Mouse (Mus musculus) heart, postnatal 0 days (tissue): Measurements from ENCODE around the gene Slc39a11. TPM values are rescaled to one million over a fixed set of nuclear protein-coding genes. Genes with fewer than 3 reads are reported as not detected.

ENCODE experiments used
- ATAC-seq: fragments of 200-750 bp; cut with Nextera tagmentation; 2 replicates; pipeline ENCODE4 v1.8.0; 2017; ENCODE audit warnings: low read depth, moderate number of reproducible peaks, moderate library complexity; ENCODE audit not compliant: insufficient read depth
- DNase-seq: peaks from one replicate; pipeline ENCODE4 v3.0.0-alpha.2; 2016; ENCODE audit warnings: low spot score
- H3K27ac ChIP-seq: fragments of 300-500 bp; sonication (generic); 2 replicates; pipeline ENCODE4 v1.5.1; 2014; ENCODE audit warnings: low read depth, mild to moderate bottlenecking
- H3K27me3 ChIP-seq: fragments of 300-500 bp; sonication (generic); 2 replicates; pipeline ENCODE4 v1.6.1; 2014; ENCODE audit warnings: low read length, mixed read lengths; ENCODE audit not compliant: control insufficient read depth, insufficient read depth
- H3K36me3 ChIP-seq: fragments of 300-500 bp; sonication (generic); replicated peaks from 2 replicates; pipeline ENCODE4 v1.6.1; 2014; ENCODE audit warnings: low read length, mixed read lengths; ENCODE audit not compliant: control insufficient read depth, insufficient read depth
- H3K4me1 ChIP-seq: fragments of 300-500 bp; sonication (generic); 2 replicates; pipeline ENCODE4 v1.6.1; 2014; ENCODE audit warnings: antibody characterized with exemption; ENCODE audit not compliant: control insufficient read depth, insufficient read depth
- H3K4me2 ChIP-seq: fragments of 300-500 bp; sonication (generic); 2 replicates; pipeline ENCODE4 v1.6.1; 2014; ENCODE audit warnings: low read depth, mild to moderate bottlenecking, low read length, moderate library complexity
- H3K4me3 ChIP-seq: fragments of 300-500 bp; sonication (generic); 2 replicates; pipeline ENCODE4 v1.5.1; 2014; ENCODE audit warnings: low read depth, low read length
- H3K9ac ChIP-seq: fragments of 300-500 bp; sonication (generic); replicated peaks from 2 replicates; pipeline ENCODE4 v1.6.1; 2014; ENCODE audit warnings: low read depth, low read length, mixed read lengths
- H3K9me3 ChIP-seq: fragments of 300-500 bp; sonication (generic); replicated peaks from 2 replicates; pipeline ENCODE4 v1.6.1; 2016; ENCODE audit warnings: low read length; ENCODE audit not compliant: control insufficient read depth
- CTCF ChIP-seq: IDR thresholded peaks from 2 replicates; pipeline ENCODE4 v1.5.1; 2016; ENCODE audit warnings: antibody characterized with exemption, control low read depth, low read depth
- EP300 ChIP-seq: IDR thresholded peaks from 2 replicates; pipeline ENCODE4 v1.6.1; 2016; ENCODE audit warnings: antibody characterized with exemption, low read depth
- WGBS: fragments of 180-500 bp; shearing (Covaris S2); extraction: QIAGEN DNeasy Blood & Tissue Kit; methylation state at CpG from one replicate; pipeline ENCODE4 v1.1.7; 2014; 5-methylcytosine and 5-hydroxymethylcytosine counted together
- polyA plus RNA-seq: library from polyadenylated mRNA; unstranded; fragments of >200 nt; fragmentation: Nextera tagmentation; extraction: Ambion mirVana; gene quantifications from 2 replicates; pipeline ENCODE4 v1.2.1, GENCODE M21; 2015
- total RNA-seq: library from RNA; depleted of rRNA; stranded (reverse); fragments of >200 nt; gene quantifications from 2 replicates; pipeline ENCODE4 v1.2.3, GENCODE M21; 2014; ENCODE audit warnings: low replicate concordance

Gene Slc39a11
- total and polyA plus RNA-seq, 2 experiments from 2014 or later: 8.6 to 16.3 TPM

DNA sequence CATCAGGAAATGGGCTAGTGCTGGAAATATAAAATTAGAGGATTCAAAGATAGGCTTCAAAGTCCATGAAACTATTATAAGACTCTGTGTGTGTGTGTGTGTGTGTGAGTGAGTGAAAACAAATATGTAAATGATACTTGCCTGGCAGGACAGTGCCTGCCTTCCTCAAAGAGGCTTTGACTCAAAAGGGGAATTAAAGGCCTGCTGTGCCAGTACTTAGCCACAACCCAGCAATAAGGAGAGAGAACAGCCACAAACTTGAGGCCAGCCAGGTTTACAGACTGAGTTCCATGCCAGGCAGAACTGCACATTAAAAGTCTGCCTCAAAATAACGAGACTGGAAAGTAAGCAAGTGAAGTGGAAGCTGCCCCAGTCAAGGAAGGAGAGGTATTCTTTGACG, 27.0 kb upstream of the Slc39a11 start:
- no peak for ATAC-seq
- Histone ChIP-seq H3K27ac (no peak overlapping the region), H3K27me3 (no peaks in the 10 kb centered on the region), H3K4me1 (peaks cover 16% of the 10 kb centered on the region), H3K9ac (no peak overlapping the region), H3K4me2 (no peak overlapping the region), H3K4me3 (no peak overlapping the region), H3K9me3 (no peaks in the 10 kb centered on the region), H3K36me3 (peaks cover 24% of the 10 kb centered on the region)
- WGBS: 77% methylated on average over 2 of the region's 2 CpGs
- no peak for DNase-seq
- TF ChIP-seq CTCF: no peak
- TF ChIP-seq EP300: no peak

DNA sequence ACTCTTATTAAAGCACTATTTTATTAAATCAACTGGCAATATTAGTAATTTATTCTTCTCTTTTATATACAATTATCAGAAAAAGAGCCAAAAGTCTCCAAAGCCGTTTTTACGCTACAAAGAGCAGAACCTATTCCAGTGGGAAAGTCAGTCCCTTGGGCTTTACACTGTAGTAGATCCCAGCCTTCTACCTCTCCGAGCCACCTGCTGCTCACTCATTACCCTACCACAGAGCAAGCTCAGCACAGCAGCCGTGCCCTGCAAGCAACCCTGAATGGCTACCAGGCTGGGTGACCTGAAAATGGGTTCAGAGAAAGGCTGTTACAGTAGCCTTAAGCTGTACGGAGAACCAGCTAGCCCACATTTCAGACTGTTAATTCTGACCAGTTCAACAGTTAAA, 24.7 kb upstream of the Slc39a11 start:
- TF ChIP-seq CTCF: no peak
- no peak for TF ChIP-seq EP300
- Histone ChIP-seq H3K4me1 (peaks cover 5% of the 10 kb centered on the region; the same call in 1 of the 2 replicates), H3K27ac (no peak overlapping the region), H3K9ac (no peak overlapping the region), H3K4me2 (no peak overlapping the region), H3K9me3 (no peaks in the 10 kb centered on the region), H3K4me3 (no peak overlapping the region), H3K36me3 (peaks cover 29% of the 10 kb centered on the region), H3K27me3 (no peaks in the 10 kb centered on the region)
- DNase-seq: no peak
- WGBS: 80% methylated on average over 5 of the region's 5 CpGs
- ATAC-seq: no peak

DNA sequence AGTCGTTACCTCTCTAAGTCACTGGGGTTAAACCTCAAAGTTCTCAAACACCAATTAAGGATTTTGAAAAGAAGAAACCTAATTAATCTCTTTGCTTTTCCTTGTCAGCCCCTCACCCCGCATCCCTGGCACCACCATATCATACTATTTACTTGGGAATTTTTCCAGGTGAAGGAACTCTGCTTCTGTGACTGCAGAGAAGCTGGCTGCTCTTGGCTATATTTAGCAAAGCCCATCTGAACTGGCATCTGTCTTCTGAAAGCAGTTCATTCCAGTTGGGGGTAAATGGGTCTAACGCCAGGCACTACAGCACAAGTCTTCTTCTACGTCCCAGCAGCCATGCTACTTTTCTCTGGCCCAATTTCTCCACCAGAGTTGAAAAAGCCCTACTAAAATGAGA, 23.7 kb upstream of the Slc39a11 start:
- DNase-seq (peak; percentile 17), ATAC-seq (no peak)
- 36% methylated on average over 4 of the region's 4 CpGs for WGBS
- H3K4me1 ChIP-seq: peaks cover 5% of the 10 kb centered on the region; the same call in 1 of the 2 replicates
- H3K9ac ChIP-seq: no peak overlapping the region
- no peak overlapping the region for H3K4me3 ChIP-seq
- no peaks in the 10 kb centered on the region for H3K27me3 ChIP-seq
- H3K27ac ChIP-seq: peak overlapping the region; percentile 49; the same call in 1 of the 2 replicates
- H3K9me3 ChIP-seq: no peaks in the 10 kb centered on the region
- TF ChIP-seq CTCF: no peak
- no peak for TF ChIP-seq EP300
- H3K4me2 ChIP-seq: 0 out of 2 replicates have a peak overlapping the region, but pooled peaks have one; percentile 5
- H3K36me3 ChIP-seq: peaks cover 31% of the 10 kb centered on the region

DNA sequence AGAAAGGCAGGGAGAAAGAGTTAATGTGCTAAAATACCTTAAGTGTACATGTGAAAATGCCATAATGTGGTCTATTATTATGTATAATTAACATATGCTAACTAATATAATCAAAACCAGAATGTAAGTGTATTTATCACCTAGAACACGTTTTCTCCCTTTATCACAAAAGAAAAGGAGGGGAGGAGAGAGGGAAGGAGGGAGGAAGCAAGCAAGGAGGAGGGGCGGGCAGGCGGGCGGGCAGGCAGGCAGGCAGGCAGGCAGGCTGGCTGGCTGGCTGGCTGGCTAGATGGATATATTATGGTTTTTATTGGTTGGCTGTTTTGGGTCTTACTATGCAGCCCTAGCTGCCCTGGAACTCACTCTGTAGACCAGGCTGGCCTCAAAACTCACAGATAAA, 19.8 kb upstream of the Slc39a11 start:
- Histone ChIP-seq H3K27ac (no peak overlapping the region), H3K9me3 (no peaks in the 10 kb centered on the region), H3K9ac (no peak overlapping the region), H3K4me3 (no peak overlapping the region), H3K4me2 (no peak overlapping the region), H3K36me3 (peaks cover 27% of the 10 kb centered on the region), H3K4me1 (peaks cover 8% of the 10 kb centered on the region; the same call in 1 of the 2 replicates), H3K27me3 (no peaks in the 10 kb centered on the region)
- 75% methylated on average over 4 of the region's 4 CpGs for WGBS
- ATAC-seq: no peak
- no peak for TF ChIP-seq CTCF
- DNase-seq: no peak

DNA sequence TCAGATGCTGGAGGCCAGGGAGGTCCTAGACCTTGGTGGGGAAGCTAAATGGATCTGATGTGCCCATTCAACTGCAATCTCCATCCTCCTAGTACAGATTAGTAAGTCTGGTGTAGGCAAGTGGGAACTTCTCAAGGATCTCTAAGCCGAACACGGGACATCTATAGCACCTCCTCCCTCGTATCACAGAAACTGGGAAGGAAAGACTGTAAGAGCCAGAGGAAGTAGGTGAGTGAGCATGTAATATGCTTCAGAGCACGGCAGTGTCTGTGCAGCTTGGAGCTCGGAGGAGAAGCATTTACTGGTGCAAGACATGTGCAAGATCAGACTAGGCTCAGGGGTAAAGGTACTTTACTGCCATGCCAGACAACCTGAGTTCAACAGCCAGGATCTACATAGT, 19.0 kb upstream of the Slc39a11 start:
- H3K36me3 ChIP-seq: peaks cover 28% of the 10 kb centered on the region
- H3K27ac ChIP-seq: no peak overlapping the region
- no peak for TF ChIP-seq EP300
- no peak for TF ChIP-seq CTCF
- no peak overlapping the region for H3K4me3 ChIP-seq
- H3K4me1 ChIP-seq: peaks cover 3% of the 10 kb centered on the region; the same call in 1 of the 2 replicates
- no peak for ATAC-seq
- H3K4me2 ChIP-seq: no peak overlapping the region
- 83% methylated on average over 5 of the region's 5 CpGs for WGBS
- no peak overlapping the region for H3K9ac ChIP-seq
- no peaks in the 10 kb centered on the region for H3K27me3 ChIP-seq
- no peak for DNase-seq
- H3K9me3 ChIP-seq: no peaks in the 10 kb centered on the region

DNA sequence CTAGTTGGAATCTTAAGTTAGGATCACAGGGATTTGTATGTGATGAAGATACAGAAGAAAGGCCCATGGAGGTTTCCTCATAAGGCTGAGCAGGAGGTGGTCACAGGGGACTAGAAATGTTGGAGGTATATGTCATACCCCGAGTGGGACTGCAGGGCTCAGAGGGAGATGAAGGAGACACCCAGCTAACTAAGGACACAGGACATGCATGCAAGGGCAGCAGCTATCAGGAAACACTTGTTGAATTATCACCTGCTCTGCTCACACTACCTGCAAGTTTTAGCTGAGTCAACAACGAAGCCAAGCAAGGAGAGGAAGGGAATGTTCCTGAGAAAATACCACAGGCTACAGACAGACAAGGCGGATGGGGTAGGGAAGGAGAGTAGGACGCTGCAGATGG, 17.8 kb upstream of the Slc39a11 start:
- Histone ChIP-seq H3K36me3 (peaks cover 36% of the 10 kb centered on the region), H3K9me3 (no peaks in the 10 kb centered on the region), H3K4me1 (peaks cover 3% of the 10 kb centered on the region; the same call in 1 of the 2 replicates), H3K9ac (no peak overlapping the region), H3K4me2 (no peak overlapping the region), H3K27ac (peak overlapping the region; percentile 28; the same call in 1 of the 2 replicates), H3K4me3 (no peak overlapping the region), H3K27me3 (no peaks in the 10 kb centered on the region)
- no peak for TF ChIP-seq EP300
- no peak for TF ChIP-seq CTCF
- 54% methylated on average over 4 of the region's 4 CpGs for WGBS
- no peak for DNase-seq
- ATAC-seq: no peak
